Mouse (Mus musculus) midbrain, embryonic 15.5 days (tissue): ENCODE results near the gene Ppp1r15a. TPM values are rescaled to one million over a fixed set of nuclear protein-coding genes. Genes with fewer than 3 reads are reported as not detected.

Source experiments
- ATAC-seq: fragments of 200-750 bp; cut with Nextera tagmentation; replicated peaks from 2 replicates; pipeline ENCODE4 v1.8.0; 2017; ENCODE audit warnings: moderate TSS enrichment
- H3K27ac ChIP-seq: fragments of 300-500 bp; sonication (generic); 2 replicates; pipeline ENCODE4 v1.5.1; 2015; ENCODE audit warnings: mild to moderate bottlenecking, inconsistent platforms
- H3K27me3 ChIP-seq: fragments of 300-500 bp; sonication (generic); replicated peaks from 2 replicates; pipeline ENCODE4 v1.6.1; 2015; ENCODE audit warnings: inconsistent platforms
- H3K36me3 ChIP-seq: fragments of 300-500 bp; sonication (generic); replicated peaks from 2 replicates; pipeline ENCODE4 v1.6.1; 2015; ENCODE audit warnings: inconsistent platforms
- H3K4me1 ChIP-seq: fragments of 300-500 bp; sonication (generic); 2 replicates; pipeline ENCODE4 v1.6.1; 2015; ENCODE audit warnings: inconsistent platforms
- H3K4me2 ChIP-seq: fragments of 300-500 bp; sonication (generic); 2 replicates; pipeline ENCODE4 v1.6.1; 2015; ENCODE audit warnings: inconsistent platforms, mild to moderate bottlenecking, moderate library complexity
- H3K4me3 ChIP-seq: fragments of 300-500 bp; sonication (generic); 2 replicates; pipeline ENCODE4 v1.5.1; 2015; ENCODE audit warnings: mild to moderate bottlenecking, inconsistent platforms
- H3K9ac ChIP-seq: fragments of 300-500 bp; sonication (generic); 2 replicates; pipeline ENCODE4 v1.6.1; 2015; ENCODE audit warnings: mild to moderate bottlenecking, inconsistent platforms
- H3K9me3 ChIP-seq: fragments of 300-500 bp; sonication (generic); 2 replicates; pipeline ENCODE4 v1.6.1; 2016; ENCODE audit warnings: inconsistent platforms
- WGBS: fragments of 180-500 bp; shearing (Covaris S2); methylation state at CpG from one replicate; pipeline ENCODE4 v1.1.7; 2015; ENCODE audit warnings: mixed read lengths; 5-methylcytosine and 5-hydroxymethylcytosine counted together
- polyA plus RNA-seq: library from polyadenylated mRNA; unstranded; fragments of >200 nt; fragmentation: Nextera tagmentation; extraction: Ambion mirVana; gene quantifications from 2 replicates; pipeline ENCODE4 v1.2.1, GENCODE M21; 2015

Ppp1r15a gene
- polyA plus RNA-seq, 1 experiment from 2014 or later = 11.7 TPM

DNA sequence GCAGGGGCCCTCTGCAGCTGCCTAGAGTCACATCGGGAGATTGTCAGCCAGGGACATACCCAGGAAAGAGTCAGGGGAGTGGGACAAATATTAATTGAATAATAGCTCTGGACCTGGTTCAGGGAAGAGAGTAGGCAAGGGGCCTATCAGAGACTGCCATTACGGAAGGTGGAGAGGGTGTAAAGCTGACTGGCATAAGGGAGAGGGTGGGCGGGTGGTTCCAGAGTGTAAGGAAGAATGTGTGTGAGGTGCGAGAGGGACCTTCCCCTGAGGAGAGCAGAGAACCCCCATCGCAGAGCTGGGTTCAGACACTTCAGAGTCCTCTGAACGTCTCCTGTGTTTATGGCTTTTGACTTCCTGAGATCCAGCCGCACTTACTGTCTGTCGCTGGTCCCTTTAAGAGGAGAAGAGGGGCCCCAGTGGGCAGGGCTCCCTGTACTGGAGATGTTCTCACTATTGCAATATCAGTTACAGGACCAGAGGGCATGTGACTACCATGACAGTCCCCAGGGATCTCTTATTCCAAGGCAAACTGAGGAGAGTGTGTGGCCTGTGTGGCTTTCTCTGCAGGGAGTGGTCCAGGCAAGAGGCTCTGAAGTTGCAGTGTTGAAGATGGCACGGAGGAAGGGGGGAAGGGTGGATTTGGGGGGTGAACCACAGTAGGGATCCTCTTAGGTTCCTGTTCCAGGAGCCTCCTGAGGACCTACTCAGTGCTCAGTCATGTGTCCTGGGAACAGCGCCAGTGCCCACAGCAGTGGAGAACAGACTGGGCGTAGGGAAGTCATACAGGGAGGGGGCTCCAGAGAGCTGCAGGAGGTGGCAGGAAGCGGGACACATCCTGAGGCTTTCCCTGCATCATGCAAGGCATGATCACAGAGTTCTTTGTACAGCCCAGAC is 35.8 kb upstream of the Ppp1r15a start:
- 61% methylated on average over 12 of the region's 12 CpGs for WGBS
- H3K9ac ChIP-seq = no peak overlapping the region
- peak; percentile 14; the same call in 1 of the 2 replicates for ATAC-seq

DNA sequence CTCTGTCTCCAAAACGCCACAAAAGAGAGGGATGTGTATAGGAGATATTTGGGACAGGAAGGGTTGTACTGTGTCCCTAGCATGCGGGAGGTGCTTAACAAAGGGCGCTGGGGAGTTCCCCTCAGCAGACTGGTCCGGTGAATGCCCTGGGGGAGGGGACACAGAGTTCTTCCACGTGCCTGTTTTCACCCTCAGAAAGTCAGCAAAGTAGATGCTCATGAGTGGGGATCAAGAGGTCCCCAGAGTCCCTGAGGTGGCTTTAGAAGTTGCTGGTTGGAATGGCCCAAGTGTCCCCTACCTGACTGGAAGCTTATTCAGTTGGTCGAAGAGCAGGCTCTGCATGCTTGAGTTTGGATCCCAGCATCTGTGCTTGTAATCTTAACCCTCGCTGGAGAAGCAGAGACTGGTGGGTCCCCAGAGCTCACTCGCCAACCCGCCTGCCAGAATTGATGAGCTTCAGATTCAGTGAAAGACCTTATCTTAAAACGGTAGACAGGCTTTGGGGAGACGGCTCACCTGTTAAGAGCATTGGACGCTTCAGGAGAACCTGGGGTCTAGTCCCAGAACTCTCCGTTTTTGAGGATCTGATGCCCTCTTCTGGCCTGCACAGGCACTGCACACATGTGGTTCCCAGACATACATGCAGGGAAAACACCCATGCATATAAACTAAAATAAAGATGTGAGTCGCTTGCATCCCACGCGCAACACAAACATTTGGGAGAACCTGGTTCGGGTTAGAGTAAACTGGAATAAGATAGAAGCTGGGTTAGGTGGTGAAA is 35.0 kb upstream of the Ppp1r15a start:
- H3K27me3 ChIP-seq = no peaks in the 10 kb centered on the region
- no peak overlapping the region for H3K9ac ChIP-seq
- H3K27ac ChIP-seq = no peak overlapping the region
- H3K9me3 ChIP-seq = no peaks in the 10 kb centered on the region
- H3K4me1 ChIP-seq = no peaks in the 10 kb centered on the region
- no peaks in the 10 kb centered on the region for H3K36me3 ChIP-seq
- 0 out of 2 replicates have a peak, but pooled peaks have one; percentile 56 for ATAC-seq
- WGBS = 26% methylated on average over 17 of the region's 17 CpGs
- H3K4me3 ChIP-seq = no peak overlapping the region
- H3K4me2 ChIP-seq = no peak overlapping the region

More for the DNA sequence above, 35.8 kb upstream of the Ppp1r15a start:
- H3K36me3 ChIP-seq = no peaks in the 10 kb centered on the region
- H3K27me3 ChIP-seq = peaks cover 5% of the 10 kb centered on the region; the same call in 1 of the 2 replicates
- no peaks in the 10 kb centered on the region for H3K4me1 ChIP-seq
- no peaks in the 10 kb centered on the region for H3K9me3 ChIP-seq
- no peak overlapping the region for H3K4me3 ChIP-seq
- H3K27ac ChIP-seq = no peak overlapping the region
- no peak overlapping the region for H3K4me2 ChIP-seq

DNA sequence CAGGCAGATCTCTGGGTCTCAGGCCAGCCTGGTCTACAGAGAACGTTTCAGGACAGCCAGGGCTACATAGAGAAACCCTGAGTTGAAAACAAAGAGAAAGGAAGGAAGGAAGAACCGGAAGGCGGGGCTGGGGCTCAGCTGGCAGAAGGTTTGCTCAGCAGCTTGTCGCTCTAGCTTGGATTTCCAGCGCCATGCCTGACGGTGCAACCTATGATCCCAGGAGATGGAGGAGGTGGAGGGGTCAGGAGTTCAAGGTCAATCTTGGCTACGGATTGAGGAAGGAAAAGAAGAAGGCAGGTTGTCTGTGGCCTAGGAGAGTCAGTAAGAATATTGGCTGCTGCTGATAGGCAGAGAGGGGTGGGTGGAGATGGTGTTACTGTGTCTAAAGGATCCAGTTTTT is 34.2 kb upstream of the Ppp1r15a start:
- H3K9ac ChIP-seq = no peak overlapping the region
- H3K9me3 ChIP-seq = no peaks in the 10 kb centered on the region
- WGBS = 85% methylated on average over 7 of the region's 7 CpGs
- no peaks in the 10 kb centered on the region for H3K27me3 ChIP-seq
- H3K27ac ChIP-seq = no peak overlapping the region
- H3K4me3 ChIP-seq = no peak overlapping the region
- no peaks in the 10 kb centered on the region for H3K36me3 ChIP-seq
- no peak overlapping the region for H3K4me2 ChIP-seq
- no peaks in the 10 kb centered on the region for H3K4me1 ChIP-seq
- no peak for ATAC-seq

DNA sequence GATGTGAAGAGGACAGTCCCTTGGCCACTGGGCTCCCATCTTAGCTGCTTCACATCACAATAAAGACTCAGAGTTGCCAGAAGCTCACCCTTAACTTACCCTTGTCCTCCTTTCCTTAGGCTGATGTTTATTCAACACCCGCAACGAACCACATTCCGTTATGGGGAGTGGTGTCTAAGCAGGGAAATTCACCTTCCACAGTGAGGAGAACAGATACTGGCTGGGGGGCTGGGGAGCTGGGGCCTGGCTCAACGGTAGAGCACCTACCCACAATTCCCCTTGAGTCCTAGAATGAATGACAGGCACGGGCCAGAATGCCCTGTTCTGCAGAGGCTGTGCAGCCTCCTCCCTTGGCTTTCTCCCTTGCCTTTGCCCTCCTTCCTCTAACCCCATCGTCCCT is 32.8 kb upstream of the Ppp1r15a start:
- no peak for ATAC-seq

DNA sequence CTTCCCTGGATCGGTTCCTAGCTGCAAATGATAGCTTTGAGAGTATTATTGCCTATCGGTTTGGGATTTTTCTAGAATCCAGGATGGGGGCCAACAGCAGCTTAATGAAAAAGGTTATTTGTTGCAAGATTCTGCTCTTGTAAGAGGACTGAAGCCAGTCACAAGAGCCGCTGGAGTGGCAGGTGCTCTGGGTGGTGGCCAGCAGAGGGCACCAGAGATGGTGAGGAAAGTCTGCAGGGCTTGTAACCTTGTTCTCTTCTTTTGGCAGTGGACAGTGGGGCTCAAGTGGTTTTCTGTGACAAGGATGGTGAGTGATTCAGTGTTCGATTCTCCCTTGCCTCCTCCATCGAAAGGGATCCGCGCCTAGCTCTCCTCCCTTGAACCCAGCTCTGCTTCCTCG is 29.7 kb upstream of the Ppp1r15a start:
- 34% methylated on average over 8 of the region's 8 CpGs for WGBS
- no peak for ATAC-seq
- Histone ChIP-seq H3K36me3 (no peaks in the 10 kb centered on the region), H3K4me1 (no peaks in the 10 kb centered on the region), H3K9me3 (no peaks in the 10 kb centered on the region), H3K27ac (no peak overlapping the region), H3K27me3 (no peaks in the 10 kb centered on the region), H3K4me2 (no peak overlapping the region), H3K9ac (no peak overlapping the region), H3K4me3 (no peak overlapping the region)

More for the DNA sequence above, 32.8 kb upstream of the Ppp1r15a start:
- Histone ChIP-seq H3K4me3 (no peak overlapping the region), H3K4me2 (no peak overlapping the region), H3K9ac (no peak overlapping the region), H3K4me1 (no peaks in the 10 kb centered on the region), H3K9me3 (no peaks in the 10 kb centered on the region), H3K36me3 (no peaks in the 10 kb centered on the region), H3K27ac (no peak overlapping the region), H3K27me3 (no peaks in the 10 kb centered on the region)
- WGBS = 61% methylated on average over 6 of the region's 6 CpGs

DNA sequence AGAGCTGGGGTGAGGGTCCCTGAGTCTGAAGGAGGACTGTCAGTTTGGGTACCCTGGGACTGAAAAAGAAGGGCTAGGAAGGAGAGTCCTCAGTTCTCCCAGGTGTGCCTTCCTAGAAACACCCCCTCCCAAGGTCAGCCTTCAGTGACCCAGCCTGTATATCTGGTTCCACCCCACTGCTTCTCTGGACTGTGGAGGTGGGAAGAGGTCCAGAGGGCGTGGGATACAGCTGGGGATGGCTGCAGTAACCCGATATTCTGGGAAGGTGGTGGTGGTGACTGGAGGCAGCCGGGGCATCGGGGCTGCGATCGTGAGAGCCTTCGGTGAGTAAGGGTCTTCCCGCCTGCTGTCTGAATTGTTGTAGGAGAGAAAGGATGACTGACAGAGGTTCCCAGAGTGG is 28.7 kb upstream of the Ppp1r15a start, which contains the start of gene Hsd17b14:
Gene Hsd17b14 (plus strand): TSS at position 150 of the 400 bp plus-strand sequence.
- Histone ChIP-seq H3K36me3 (no peaks in the 10 kb centered on the region), H3K9ac (no peak within 1 kb of the TSS), H3K27ac (no peak within 1 kb of the TSS), H3K4me3 (no peak within 1 kb of the TSS), H3K4me2 (no peak within 1 kb of the TSS), H3K4me1 (no peaks in the 10 kb centered on the region), H3K27me3 (no peaks in the 10 kb centered on the region), H3K9me3 (no peaks in the 10 kb centered on the region)
- WGBS = 53% methylated on average over 8 of the region's 8 CpGs
- no peak for ATAC-seq

DNA sequence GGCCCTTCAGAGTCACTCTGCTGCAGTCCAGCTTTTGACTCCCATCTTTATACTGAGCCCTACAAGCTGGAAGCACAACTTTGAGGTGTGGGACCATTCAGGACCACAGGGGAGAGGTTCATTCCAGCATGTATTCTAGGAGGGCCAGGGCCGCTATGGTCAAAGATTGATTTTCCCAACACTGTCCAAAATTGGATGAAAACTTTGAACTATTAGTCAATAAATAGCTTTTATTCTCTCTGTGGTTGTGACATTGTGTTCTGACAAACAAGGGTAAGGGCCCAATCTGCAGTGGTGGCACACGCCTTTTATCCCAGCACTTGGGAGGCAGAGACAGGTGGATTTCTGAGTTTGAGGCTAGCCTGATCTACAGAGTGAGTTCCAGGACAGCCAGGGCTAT is 27.9 kb upstream of the Ppp1r15a start:
- H3K27ac ChIP-seq = no peak overlapping the region
- no peaks in the 10 kb centered on the region for H3K4me1 ChIP-seq
- H3K9me3 ChIP-seq = no peaks in the 10 kb centered on the region
- no peak overlapping the region for H3K4me2 ChIP-seq
- H3K27me3 ChIP-seq = no peaks in the 10 kb centered on the region
- WGBS = 92% methylated on average over 2 of the region's 2 CpGs
- no peaks in the 10 kb centered on the region for H3K36me3 ChIP-seq
- ATAC-seq = no peak
- no peak overlapping the region for H3K9ac ChIP-seq
- H3K4me3 ChIP-seq = no peak overlapping the region

DNA sequence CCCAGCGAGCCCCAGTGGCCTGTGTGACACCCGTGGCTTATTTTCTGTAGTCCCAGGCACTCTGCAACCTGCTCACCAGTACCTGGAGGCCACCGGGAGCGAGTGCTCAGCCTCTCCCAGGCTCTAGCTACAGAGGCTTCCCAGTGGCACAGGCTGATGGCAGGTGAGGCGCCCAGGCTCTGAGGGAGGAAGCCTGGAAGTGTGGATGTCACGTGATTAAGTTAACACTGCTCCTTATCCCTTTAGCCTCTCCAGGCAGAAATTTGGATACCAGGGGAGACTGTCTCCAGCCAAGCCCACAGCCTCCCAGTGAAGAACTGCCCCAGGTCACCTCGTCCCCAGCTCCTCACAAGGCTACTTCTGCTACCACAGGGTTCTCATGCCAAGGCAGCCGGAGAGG is 27.5 kb upstream of the Ppp1r15a start:
- Histone ChIP-seq H3K4me3 (no peak overlapping the region), H3K9me3 (no peaks in the 10 kb centered on the region), H3K36me3 (no peaks in the 10 kb centered on the region), H3K27ac (no peak overlapping the region), H3K4me1 (no peaks in the 10 kb centered on the region), H3K4me2 (no peak overlapping the region), H3K27me3 (no peaks in the 10 kb centered on the region), H3K9ac (no peak overlapping the region)
- ATAC-seq = no peak
- 60% methylated on average over 8 of the region's 8 CpGs for WGBS

DNA sequence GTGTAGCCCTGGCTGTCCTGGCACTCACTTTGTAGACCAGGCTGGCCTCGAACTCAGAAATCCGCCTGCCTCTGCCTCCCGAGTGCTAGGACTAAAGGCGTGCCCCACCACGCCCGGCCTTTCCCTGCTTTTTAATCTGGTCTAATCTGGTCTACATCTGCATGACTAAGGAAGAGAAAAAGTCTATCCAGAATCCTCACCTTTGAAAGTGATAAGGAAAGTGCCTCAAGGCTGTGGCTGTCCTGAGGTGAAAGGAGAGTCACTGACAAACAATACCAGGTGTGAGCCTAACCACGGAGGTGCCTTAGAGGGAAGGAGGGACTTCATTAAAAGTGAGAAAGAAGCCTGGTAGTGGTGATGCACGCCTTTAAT is 25.4 kb upstream of the Ppp1r15a start:
- H3K4me3 ChIP-seq = no peak overlapping the region

DNA sequence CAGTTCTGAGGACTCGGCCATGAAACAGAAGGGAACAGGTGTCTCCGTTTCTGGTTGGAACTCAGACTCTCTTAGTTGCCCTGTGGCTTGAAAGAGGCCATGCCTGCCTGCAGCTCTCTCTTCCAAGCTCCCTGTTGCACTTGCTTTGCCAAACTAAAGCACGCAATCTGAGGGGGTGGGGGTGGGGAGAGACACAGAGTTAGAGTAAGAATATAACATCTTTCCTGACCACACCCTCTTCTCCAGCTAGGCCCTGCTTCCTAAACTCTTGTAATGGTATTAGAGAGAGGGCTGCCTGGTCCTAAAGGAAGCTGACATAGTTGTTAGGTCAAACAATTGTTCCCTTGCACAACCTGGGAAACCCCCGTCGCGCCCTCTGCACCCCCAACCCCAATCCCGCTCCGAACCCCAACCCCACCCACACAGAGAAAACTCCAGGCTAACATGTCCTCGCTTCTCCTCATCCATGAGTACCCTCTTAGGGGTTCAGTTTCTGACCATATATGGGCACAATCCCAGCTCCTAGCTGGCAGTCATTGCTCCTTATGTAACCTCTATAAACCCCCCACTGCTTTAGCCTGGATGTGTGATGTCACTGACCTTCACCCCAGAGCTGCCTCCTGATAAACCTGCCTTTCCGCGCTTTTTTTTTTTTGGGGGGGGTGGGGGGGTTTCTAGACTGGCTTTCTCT is 24.9 kb upstream of the Ppp1r15a start:
- Histone ChIP-seq H3K9me3 (no peaks in the 10 kb centered on the region), H3K27me3 (no peaks in the 10 kb centered on the region), H3K4me1 (no peaks in the 10 kb centered on the region), H3K9ac (no peak overlapping the region), H3K4me3 (no peak overlapping the region), H3K36me3 (no peaks in the 10 kb centered on the region), H3K4me2 (no peak overlapping the region), H3K27ac (no peak overlapping the region)
- WGBS = 82% methylated on average over 11 of the region's 11 CpGs
- ATAC-seq = no peak

More for the DNA sequence above, 25.4 kb upstream of the Ppp1r15a start:
- ATAC-seq = no peak
- Histone ChIP-seq H3K27me3 (no peaks in the 10 kb centered on the region), H3K4me2 (no peak overlapping the region), H3K9me3 (no peaks in the 10 kb centered on the region), H3K9ac (no peak overlapping the region), H3K36me3 (no peaks in the 10 kb centered on the region), H3K27ac (no peak overlapping the region), H3K4me1 (no peaks in the 10 kb centered on the region)
- WGBS = 82% methylated on average over 8 of the region's 8 CpGs

DNA sequence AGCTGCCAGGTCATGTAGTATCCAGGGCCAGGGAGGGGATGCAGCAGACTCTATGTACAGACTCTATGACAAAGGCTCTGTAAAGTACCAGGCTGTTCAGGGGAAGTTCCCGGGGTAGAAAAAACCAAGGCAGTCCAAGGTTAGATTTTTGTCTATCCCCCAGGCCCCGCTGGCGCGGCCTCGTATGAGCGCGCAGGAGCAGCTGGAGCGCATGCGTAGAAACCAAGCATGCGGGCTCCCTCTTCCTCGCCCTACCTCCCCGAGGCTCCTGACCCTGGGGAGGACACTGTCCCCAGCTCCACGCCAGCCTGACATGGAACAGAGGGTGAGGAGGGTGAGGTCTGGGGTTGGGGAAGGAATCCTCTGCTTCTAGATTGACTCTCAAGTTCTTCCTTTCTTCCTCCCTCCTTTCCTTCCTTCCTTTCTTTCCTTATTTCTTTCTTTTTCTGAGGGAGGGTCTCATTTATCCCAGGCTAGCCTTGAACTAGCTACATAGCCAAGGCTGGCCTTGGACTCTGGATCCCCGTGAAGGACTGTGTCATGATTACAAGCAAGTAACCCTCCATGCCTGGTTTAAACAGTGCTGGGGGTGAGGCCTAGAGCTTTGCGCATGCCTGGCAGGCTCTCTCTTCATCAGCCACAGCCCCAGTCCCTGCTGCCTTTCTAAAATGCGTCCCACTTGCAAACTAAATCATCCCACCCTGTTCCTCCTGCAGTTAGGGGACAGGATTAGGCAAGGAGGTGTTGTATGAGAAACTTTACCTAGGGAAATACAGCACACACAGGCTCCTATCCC is 23.8 kb upstream of the Ppp1r15a start:
- H3K4me3 ChIP-seq = no peak overlapping the region
- no peaks in the 10 kb centered on the region for H3K4me1 ChIP-seq
- H3K27me3 ChIP-seq = no peaks in the 10 kb centered on the region
- ATAC-seq = no peak
- no peaks in the 10 kb centered on the region for H3K9me3 ChIP-seq
- no peak overlapping the region for H3K9ac ChIP-seq
- no peaks in the 10 kb centered on the region for H3K36me3 ChIP-seq
- no peak overlapping the region for H3K4me2 ChIP-seq
- 84% methylated on average over 16 of the region's 16 CpGs for WGBS
- no peak overlapping the region for H3K27ac ChIP-seq
